Mouse (Mus musculus) gastrocnemius, adult 8-10 months (tissue): ENCODE measurements around the gene Ptpn11. TPM values are rescaled to one million over a fixed set of nuclear protein-coding genes. Genes with fewer than 3 reads are reported as not detected.

Experiments used
- DNase-seq, 2 experiments: peaks; one replicate each; pipeline ENCODE4 v3.0.0; 2022; ENCODE audit warnings: low spot score in 2 of 2
- total RNA-seq, 4 experiments: library from RNA; stranded (reverse); gene quantifications; 2 replicates each; pipeline ENCODE4 v1.2.4; 2022

The Ptpn11 gene
- total RNA-seq, 4 experiments from 2014 or later = 60.1 to 89.9 (median 74.9) TPM

DNA sequence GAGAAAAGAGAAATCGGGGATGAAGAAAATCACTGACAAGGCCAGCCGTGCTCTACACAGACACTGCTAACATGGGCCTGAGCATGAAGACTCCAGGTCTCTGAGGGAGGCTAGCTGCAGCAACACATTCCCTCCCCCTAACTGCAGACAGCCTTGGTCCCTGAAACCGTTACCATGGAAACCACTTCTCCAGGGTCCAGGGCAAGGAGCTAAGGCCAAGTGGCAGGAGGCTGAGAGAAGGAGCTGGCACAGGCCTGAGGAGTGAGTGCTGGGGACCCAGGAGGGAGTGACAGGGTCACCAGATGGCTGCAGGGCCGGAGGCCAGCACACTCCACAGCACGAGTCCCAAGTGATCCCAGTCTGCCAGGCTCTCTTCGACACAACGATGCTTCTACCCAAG, 101.5 kb downstream of the Ptpn11 start:
- DNase-seq = no peak

DNA sequence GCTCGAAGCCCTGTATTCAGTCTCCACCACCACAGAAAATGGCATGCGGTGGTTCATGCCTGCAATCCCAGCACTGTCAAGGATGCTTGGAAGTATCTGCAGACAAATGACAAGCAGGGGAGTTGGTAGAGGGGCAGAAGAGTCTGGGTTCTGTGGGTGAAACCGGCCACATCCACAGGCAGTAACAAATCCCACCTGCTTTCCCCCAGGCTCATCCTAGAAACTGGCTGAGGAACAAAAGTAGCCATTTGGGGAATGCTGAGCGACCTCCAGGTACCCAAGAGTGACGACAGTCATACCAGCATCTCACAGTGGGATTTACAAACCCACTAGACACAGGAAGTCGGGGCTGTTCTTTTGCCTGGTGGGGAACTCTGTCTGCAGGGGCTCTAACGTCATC, 103.5 kb downstream of the Ptpn11 start:
- DNase-seq = no peak

DNA sequence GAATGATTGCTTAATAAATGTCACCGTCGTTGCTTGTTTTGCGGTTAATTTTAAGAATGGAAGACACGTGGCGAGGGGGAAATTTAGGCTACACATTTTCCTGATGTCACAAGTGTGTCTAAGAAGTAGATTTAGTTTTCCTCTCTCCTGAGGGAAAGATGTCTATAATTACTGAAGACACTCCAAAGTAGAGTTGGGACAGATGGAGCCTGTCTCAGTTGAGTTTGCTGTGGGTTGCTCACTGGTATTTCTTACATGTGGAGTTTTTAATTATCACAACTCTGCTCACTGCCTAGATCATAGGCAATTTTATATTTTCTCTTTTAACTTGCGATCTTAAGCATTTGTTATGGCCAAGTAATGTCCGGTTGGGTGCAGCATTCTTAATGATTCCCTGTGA, 108.6 kb downstream of the Ptpn11 start:
- no peak for DNase-seq

DNA sequence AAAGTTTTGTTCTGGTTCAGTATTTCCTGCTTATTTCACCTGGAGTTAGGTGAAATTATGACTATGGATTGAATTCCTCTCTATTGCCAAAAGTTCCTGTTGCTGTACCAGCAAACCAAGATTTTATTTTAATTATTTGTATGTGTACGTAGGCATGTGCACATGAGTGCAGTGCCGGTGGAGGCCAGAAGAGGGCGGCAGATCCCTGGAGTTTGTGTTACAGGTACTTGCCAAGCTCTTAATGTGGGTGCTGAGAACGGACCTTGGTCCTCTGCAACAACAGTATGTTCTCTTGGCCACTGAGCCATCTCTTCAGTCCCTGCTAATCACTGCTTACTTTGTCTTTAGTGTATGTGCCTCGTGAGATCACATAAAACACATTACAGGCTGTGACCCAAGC, 109.4 kb downstream of the Ptpn11 start:
- no peak for DNase-seq

Other genes starting within 250 kb of the Ptpn11 start
- gene Rph3a, start 181.3 kb downstream of the Ptpn11 start, total RNA-seq = under 1 TPM in 1 of 4 experiments, not detected in 3; 0.05 TPM
- gene Rpl6, start 13.1 kb upstream of the Ptpn11 start, total RNA-seq = 100 to 1,000 TPM; 405 to 594 (median 505) TPM
- 10 to 100 TPM; 12.3 to 16.7 (median 13.9) TPM for gene Hectd4, start 28.8 kb upstream of the Ptpn11 start, total RNA-seq
- gene Trafd1, start 194.2 kb upstream of the Ptpn11 start, total RNA-seq = 10 to 100 TPM; 37.4 to 45.4 (median 40.5) TPM
- 10 to 100 TPM; 28.5 to 32.6 (median 30.3) TPM for gene Naa25, start 206.5 kb upstream of the Ptpn11 start, total RNA-seq